Mouse (Mus musculus): ENCODE measurements around the gene Grm4.

Gene Grm4

DNA sequence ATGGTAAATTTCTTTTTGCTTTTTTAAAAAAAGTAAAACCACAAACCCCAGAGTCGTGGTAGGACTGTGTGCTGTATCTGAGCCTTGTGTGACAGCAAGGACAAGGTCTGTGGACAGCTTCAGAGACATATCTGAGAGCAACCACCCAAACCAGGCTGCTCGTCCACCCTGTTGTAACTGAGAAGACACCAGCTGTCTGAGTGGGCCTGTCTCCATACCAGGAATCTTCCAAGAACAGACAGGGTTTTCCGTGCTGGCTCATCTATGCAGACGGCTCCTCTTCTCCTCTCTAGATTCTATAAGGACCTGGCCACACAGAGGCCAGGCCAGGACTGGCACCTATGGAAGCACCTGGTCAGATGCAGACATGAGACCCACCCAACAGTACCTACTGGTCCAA lies 27.8 kb downstream of the Grm4 start:
- DNase-seq (ENCODE audit: low read depth, low spot score): no peak

- DNase-seq (ENCODE audit: low read depth, low spot score): no peak
These were observed 32.9 kb downstream of the Grm4 start for GRCm38 (mm10) chr17:27488173-27488823.

- DNase-seq (ENCODE audit: low read depth, low spot score): no peak
These were observed 35.3 kb downstream of the Grm4 start for GRCm38 (mm10) chr17:27485940-27486339.

DNA sequence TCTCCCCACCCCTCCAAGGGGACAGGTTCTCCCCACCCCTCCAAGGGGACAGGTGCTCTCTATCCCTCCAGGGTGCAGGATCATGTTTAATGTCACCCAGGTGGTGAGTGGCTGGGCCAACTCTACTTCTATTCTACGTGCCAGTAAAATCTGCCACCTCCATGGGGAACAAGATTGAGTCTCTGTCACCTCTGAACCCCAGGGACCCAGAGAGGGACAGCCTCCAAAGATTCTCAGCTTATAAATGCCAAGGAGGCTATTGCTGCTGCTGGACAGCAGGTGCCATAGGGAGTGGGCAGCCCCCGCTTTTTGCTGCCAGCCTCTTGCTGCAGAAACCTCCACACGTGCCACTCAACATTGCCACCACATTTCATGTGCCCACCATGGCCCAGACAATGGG lies 37.6 kb downstream of the Grm4 start:
- no peak for DNase-seq (ENCODE audit: low read depth, low spot score)

DNA sequence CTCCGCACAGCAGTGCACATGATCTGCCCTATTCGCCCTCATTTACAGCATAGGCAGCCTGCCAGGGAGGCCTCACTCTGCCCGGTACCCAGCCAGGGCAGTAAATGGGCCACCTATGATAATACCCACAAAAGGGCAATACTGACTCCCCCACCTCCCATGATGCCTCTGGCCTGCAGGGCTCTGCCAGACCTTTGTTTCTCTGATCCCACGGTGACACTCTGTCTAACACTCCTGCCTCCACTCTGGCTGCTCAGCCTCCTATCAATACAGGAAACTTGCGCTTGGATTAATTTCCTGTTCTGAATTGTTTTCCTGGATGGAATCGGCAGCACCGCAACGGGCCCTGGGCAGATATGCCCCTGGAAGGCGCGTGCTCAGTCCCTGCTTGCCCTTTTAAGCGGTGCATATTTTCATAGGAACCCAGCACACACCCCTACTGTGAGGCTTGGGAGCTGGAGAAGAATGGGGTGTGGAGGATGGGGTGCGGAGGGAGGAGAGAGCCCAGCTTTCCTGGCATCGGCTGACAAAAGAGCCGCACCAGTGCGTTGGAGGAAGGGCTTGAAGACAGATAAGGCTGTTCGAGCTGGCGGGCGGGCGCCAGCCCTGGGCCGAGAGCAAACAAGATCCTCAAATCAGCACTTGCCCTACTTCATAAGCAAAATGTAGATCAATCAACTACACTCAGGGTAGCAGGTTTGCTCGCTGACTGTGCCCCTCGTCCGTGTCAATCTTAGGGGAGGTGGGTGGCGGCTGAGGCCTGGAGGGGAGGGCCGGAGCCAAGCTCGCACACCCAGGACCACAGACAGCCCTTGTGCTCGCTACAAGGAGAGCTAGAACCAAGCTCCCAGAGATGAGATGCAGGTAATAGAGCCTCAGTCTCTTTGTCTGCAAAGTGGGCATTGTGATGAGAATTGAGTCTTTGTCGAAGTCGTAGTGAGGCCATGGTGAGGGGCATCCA lies 40.8 kb downstream of the Grm4 start:
- DNase-seq (ENCODE audit: low read depth, low spot score): no peak

DNA sequence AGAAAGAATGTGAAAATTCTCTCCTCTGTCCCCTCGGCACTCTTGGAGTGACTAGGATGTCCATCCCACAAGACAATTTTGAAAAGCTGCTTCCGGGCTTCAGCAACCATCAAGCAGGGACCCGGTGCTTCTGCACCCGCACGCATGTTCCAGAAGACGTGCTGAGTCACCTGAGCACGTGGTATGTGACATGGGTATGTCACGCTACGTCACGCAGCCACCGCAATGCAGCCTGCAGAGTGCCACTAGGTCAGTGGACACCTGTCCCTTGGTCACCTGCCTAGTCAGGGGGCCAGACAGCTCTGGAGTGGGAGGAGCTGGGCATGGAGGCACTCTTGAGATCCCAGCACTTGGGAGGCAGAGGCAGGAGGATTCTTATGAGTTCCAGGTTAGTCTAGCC lies 45.6 kb downstream of the Grm4 start:
- DNase-seq (ENCODE audit: low read depth, low spot score): no peak

- peak; percentile 56 for DNase-seq (ENCODE audit: low read depth, low spot score)
These were observed 54.6 kb downstream of the Grm4 start for GRCm38 (mm10) chr17:27466620-27467019.

GRCm38 (mm10) chr17:27465924-27466323 lies 55.3 kb downstream of the Grm4 start:
- DNase-seq (ENCODE audit: low read depth, low spot score): no peak

- no peak for DNase-seq (ENCODE audit: low read depth, low spot score)
These were observed 56.8 kb downstream of the Grm4 start for GRCm38 (mm10) chr17:27464327-27464962.

DNA sequence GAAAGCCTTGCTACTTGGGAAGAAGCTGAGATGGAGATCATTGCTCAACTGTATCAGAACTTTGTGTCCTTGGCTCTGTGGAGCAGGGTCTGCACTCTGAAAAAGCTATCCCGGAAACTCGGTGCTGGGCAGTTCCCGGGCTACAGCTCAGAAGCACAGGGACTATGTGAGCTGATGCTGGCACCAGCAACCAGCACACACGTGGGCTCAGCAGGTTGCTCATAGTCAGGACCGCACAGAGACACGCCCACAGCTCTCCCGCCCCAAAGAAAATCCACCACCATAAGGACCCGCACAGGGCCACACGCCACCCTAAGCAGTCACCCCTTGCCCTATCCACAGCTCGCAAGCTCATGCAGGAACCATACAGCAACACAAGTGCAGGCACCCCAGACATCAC lies 61.2 kb downstream of the Grm4 start:
- DNase-seq (ENCODE audit: low read depth, low spot score): no peak

DNA sequence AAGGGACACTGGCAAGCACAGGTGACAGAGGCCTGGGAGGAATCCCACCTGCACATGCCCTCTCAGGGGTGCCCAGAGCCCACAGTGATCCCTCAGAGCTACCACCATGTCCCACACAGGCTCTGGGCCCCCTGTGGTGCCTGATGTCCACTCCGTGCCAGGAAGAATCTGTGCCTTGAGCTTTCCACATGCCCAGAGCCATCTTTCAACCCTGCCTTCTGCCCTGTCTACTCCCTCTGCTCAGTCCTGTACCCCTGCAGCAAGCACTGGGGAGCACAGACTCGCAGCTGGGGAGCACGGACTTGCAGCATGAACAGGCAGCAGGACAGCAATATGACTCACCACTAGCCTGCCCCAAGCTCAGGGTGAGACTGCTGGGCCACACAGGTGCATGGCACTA lies 62.0 kb downstream of the Grm4 start:
- DNase-seq (ENCODE audit: low read depth, low spot score): no peak

DNA sequence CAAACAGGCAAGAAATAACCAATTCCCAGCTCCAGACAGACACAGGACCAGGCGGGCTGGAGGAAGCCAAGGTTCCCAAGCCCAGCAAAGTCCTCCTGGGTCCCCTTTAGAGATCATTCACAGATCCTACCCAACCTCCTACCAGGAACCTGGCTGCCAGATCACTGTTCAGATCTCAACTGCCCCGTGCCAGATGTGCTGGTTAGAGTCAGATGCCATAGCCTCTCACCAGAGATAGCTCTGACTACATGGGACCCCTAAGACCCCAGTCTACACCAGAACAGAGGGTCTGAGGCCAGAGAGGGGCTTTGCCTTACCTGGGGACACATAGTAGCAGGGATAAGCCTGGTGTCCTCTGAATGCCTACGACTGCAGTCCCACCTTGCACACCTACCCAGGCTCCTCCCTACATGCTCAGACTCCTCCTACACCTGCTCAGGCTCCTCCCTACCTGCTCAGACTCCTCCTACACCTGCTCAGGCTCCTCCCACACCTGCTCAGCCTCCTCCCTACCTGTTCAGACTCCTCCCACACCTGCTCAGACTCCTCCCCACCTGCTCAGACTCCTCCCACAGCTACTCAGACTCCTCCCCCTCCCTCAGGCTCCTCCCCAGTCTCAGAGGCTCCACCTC lies 63.2 kb downstream of the Grm4 start:
- DNase-seq (ENCODE audit: low read depth, low spot score): no peak

- no peak for DNase-seq (ENCODE audit: low read depth, low spot score)
These were observed 64.1 kb downstream of the Grm4 start for GRCm38 (mm10) chr17:27457038-27457577.

DNA sequence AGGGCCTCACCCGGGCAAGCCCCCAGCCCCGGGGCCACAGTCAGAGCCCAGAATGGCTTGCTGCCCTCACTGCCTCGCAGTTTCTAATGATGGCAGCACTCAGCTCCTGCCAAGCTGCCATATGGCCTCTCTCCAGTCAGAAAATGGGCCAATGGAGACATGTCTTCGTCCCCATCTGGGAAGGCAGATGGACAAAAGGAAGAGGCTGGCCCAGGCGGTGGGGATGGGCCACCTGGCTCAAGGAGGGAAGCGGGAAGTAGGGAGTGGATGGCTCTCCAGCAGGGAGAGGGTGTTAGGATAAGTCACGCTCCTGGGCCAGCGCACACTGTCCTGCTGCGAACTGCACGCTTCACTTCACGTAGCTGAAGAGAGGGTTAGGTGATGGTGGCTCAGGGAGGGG lies 64.8 kb downstream of the Grm4 start:
- DNase-seq (ENCODE audit: low read depth, low spot score): no peak

GRCm38 (mm10) chr17:27455012-27455784 lies 66.0 kb downstream of the Grm4 start:
- DNase-seq (ENCODE audit: low read depth, low spot score): no peak

- no peak for DNase-seq (ENCODE audit: low read depth, low spot score)
These were observed 66.8 kb downstream of the Grm4 start for GRCm38 (mm10) chr17:27454396-27454795.

DNA sequence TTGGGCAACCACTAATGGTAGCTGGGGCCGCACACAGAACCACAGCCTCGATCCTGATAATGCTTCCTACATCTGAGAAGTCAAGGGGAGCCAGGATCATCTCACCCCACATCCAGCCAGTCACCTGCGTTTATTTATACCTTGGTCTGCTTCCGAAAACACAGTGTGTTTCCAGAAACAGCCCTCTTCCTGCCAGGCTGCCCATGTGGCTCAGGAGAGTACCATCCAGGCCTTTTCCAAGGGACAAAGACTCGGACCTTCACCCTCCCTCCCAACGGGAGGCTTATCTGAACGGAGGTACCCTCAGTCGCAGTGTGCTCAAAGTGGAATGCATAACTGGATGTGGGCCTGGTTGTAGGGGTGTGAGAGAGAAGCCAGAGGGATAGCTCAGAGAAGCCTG lies 68.2 kb downstream of the Grm4 start:
- DNase-seq (ENCODE audit: low read depth, low spot score): no peak

DNA sequence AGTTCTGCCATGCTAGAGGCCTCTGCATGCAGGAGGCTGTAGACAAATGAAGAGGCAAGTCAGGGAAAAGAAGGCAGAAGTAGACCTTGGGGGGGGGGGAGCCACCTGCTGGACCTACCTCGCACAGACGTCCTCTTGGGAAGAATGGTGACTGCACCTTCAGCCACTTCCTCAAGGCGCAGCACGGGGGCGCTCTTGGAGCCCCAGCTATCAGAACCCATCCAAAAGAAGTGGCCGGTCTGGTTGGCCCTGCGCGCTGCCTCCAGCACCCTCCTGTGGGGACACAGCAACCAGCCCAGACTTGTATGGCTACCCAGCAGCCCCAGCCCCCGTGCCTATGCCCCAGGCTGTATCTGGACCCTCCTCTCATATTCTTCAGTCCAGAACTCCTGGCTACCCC lies 69.4 kb downstream of the Grm4 start:
- DNase-seq (ENCODE audit: low read depth, low spot score): no peak

DNA sequence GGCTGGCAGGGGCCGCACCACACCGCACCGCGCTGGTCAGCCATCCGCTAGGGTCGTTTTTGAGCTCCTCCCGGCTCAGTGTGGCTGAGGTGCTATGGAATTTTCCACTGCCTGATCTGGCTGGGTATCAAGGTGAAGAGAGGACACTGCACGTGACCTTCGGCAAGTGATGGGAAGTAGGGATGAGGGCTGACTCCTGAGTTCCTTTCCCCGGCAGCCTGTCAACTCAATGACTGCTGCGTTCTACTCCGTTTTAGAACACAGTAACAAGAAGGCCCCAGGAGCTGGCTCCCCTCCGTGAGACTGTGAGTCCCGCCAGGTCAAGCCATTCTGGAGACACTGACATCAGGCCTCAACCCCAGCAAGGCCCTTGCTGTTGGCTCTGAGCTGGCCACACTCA lies 70.0 kb downstream of the Grm4 start:
- DNase-seq (ENCODE audit: low read depth, low spot score): no peak

GRCm38 (mm10) chr17:27449757-27450330 lies 71.4 kb downstream of the Grm4 start:
- no peak for DNase-seq (ENCODE audit: low read depth, low spot score)

DNA sequence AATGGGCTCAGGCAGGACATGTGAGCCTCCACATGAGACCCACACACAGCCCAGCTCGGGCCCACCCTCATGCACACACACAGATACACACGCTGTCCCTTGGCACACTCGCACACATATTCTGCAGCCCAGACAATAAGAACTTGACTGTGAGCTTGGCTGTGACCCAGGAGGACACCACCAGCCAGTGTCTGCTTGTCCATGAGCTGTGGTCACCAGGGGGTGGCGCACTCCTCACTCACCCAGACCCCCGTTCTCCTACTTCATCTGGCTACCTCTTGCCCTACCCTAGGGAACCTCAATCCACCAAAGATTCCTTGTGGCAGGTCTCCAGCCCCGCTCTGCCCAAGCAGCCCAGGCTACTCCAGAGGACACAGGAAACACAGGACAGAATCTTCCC lies 72.5 kb downstream of the Grm4 start:
- DNase-seq (ENCODE audit: low read depth, low spot score): no peak
